Mouse (Mus musculus) C2C12 (cell line): ENCODE measurements around the gene Arhgap31.

ENCODE experiments used
- CTCF ChIP-seq: IDR thresholded peaks from one replicate; pipeline ENCODE4 v1.5.1; 2011; ENCODE audit not compliant: control insufficient read depth, insufficient read depth, insufficient read length
- MYOG ChIP-seq: IDR thresholded peaks from one replicate; pipeline ENCODE4 v1.6.1; 2011; ENCODE audit not compliant: control insufficient read depth, insufficient read length; ENCODE audit errors: extremely low read depth

DNA sequence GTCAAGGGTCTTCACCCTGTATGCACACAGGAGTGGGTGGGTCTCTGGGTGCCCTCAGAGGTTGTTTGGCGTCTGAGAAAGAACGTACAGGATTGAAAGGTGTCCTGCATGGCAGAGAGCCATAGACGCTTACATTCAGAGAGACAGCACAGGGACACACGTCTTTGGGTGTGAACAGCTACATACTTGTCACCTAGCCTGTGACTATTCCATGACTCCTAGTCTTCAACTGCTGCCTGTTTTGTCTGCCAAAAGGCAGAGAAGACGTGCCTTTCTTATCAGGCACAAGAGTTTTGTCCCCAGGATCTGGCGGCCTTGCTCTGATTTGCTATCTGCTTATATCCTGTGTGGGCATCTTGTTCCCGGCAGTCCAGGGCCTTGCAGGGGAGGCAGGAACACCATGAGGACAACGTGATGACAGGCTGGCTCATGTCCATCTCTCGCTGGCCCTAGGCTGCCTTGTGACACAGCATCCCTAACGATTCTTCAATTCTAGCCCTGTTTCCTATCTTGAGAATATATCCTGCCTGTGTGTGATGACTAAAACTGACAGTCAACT is 87.2 kb downstream of the Arhgap31 start:
- TF ChIP-seq CTCF (no peak), MYOG (no peak)
